Mouse (Mus musculus) heart, postnatal 4 days (tissue): ENCODE data around the gene Vps18. TPM values are rescaled to one million over a fixed set of nuclear protein-coding genes. Genes with fewer than 3 reads are reported as not detected.

Source experiments
- DNase-seq: peaks from one replicate; pipeline ENCODE4 v3.0.0; 2021
- total RNA-seq, 2 experiments: library from RNA; stranded (reverse); gene quantifications; 2 replicates each; pipeline ENCODE4 v1.2.3; 2021

The Vps18 gene
- total RNA-seq: 10 to 100 TPM; 13.9 to 14.0 TPM

- DNase-seq: peak; percentile 99
These were observed at the start of gene Vps18 for GRCm38 (mm10) chr2:119288270-119288882. Gene Vps18 (plus strand): TSS chr2:119288740.

- DNase-seq: no peak
These were observed 48.3 kb upstream of the Vps18 start for GRCm38 (mm10) chr2:119240075-119240818.

- DNase-seq: no peak
These were observed 47.7 kb upstream of the Vps18 start for GRCm38 (mm10) chr2:119240819-119241186.

- DNase-seq: no peak
These were observed 46.0 kb upstream of the Vps18 start for GRCm38 (mm10) chr2:119242548-119242947.

- DNase-seq: no peak
These were observed 43.3 kb upstream of the Vps18 start for GRCm38 (mm10) chr2:119245246-119245645.

- no peak for DNase-seq
These were observed 40.6 kb upstream of the Vps18 start for GRCm38 (mm10) chr2:119247904-119248303.

GRCm38 (mm10) chr2:119249592-119250061 is 38.9 kb upstream of the Vps18 start:
- no peak for DNase-seq

GRCm38 (mm10) chr2:119250377-119250776 is 38.2 kb upstream of the Vps18 start:
- no peak for DNase-seq

- DNase-seq: peak; percentile 88
These were observed 37.6 kb upstream of the Vps18 start for GRCm38 (mm10) chr2:119250826-119251478.

- DNase-seq: no peak
These were observed 33.6 kb upstream of the Vps18 start for GRCm38 (mm10) chr2:119254976-119255375.

GRCm38 (mm10) chr2:119260518-119260917 is 28.0 kb upstream of the Vps18 start:
- DNase-seq: no peak

GRCm38 (mm10) chr2:119261326-119261725 is 27.2 kb upstream of the Vps18 start:
- no peak for DNase-seq

- peak; percentile 77 for DNase-seq
These were observed 25.6 kb upstream of the Vps18 start for GRCm38 (mm10) chr2:119262978-119263377.

- no peak for DNase-seq
These were observed 24.7 kb upstream of the Vps18 start for GRCm38 (mm10) chr2:119263813-119264212.

- no peak for DNase-seq
These were observed 18.3 kb upstream of the Vps18 start for GRCm38 (mm10) chr2:119270286-119270642.

GRCm38 (mm10) chr2:119270643-119271331 is 17.8 kb upstream of the Vps18 start, which contains the start of gene Rhov:
Gene Rhov (minus strand): TSS chr2:119271272.
- peak; percentile 46 for DNase-seq

GRCm38 (mm10) chr2:119274126-119274525 is 14.4 kb upstream of the Vps18 start:
- no peak for DNase-seq

GRCm38 (mm10) chr2:119276926-119277325 is 11.6 kb upstream of the Vps18 start:
- no peak for DNase-seq

GRCm38 (mm10) chr2:119277810-119278209 is 10.7 kb upstream of the Vps18 start:
- DNase-seq: no peak

- DNase-seq: no peak
These were observed 6.5 kb upstream of the Vps18 start for GRCm38 (mm10) chr2:119281899-119282565.

- DNase-seq: no peak
These were observed 1.2 kb upstream of the Vps18 start for GRCm38 (mm10) chr2:119287372-119287771.

GRCm38 (mm10) chr2:119289014-119289416 is 475 bp downstream of the Vps18 start:
- no peak for DNase-seq
